Mouse (Mus musculus): ENCODE measurements around the gene Heatr1.

The Heatr1 gene

DNA sequence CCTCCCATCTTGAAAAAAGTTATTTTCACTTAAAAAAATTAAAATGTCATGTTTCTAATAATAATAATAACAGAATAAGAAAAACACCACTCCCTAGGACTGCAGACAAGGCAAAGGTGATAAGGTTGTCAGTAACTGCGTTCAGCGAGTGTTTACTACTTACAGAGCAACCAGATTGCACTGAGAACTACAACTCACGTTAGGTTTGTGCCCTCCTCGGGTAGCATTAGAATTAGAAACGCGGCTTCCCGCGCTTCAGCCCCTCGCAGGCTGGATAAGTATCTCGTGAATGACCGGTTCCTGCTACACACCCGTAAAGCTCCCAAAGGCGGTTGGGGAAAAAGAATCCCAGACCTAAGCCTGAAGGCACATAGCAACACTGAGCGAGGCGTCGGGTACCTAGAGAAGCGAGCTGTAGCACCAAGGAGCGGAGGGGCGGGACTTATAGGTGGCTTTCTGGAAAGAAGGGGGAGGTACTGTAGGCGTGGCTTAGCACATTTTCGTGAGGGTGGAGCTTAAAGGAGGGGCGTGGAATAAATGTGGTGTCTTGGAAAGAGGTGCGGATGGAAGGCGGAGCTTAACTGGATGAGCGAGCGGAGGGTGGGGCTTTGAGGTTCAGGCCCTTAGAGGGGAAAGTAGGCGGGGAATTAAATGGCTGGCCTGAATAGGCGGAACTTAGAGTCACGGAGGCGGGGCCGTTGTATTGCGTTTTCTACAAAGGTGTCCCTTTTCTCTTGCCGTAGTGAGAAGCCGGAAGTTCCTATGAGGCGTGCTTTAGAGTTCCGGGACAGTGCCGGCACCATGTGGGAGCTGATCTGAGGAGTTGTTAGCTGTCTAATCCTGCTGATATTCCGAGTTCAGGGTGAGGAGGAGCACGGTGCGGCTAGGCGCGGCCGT lies at the start of gene Heatr1:
Heatr1 (plus strand) TSS at position 419 of the 897 bp plus-strand sequence.
- ATAC-seq (ENCODE audit: insufficient number of reproducible peaks, low FRiP score, low TSS enrichment): peak; percentile 94

DNA sequence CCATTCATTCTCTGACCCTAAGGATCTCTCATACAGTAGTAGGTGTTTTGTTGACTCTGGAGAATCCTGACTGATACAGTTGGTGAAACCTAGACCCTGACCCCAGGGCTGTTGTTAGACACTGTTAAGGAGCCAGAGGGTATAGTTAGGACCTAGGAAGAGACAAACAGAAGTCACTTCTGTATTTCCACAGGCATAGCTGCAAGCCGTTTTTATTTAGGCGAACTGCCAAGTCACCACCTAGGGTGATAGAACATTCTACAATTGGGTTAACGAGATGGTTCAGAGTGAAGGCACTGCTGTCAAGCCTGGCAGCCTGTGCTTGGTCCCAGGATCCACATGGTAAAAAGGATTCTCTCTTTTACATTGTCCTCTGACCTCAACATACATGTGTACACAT lies 48.0 kb upstream of the Heatr1 start:
- ATAC-seq (ENCODE audit: insufficient number of reproducible peaks, low FRiP score, low TSS enrichment): no peak

DNA sequence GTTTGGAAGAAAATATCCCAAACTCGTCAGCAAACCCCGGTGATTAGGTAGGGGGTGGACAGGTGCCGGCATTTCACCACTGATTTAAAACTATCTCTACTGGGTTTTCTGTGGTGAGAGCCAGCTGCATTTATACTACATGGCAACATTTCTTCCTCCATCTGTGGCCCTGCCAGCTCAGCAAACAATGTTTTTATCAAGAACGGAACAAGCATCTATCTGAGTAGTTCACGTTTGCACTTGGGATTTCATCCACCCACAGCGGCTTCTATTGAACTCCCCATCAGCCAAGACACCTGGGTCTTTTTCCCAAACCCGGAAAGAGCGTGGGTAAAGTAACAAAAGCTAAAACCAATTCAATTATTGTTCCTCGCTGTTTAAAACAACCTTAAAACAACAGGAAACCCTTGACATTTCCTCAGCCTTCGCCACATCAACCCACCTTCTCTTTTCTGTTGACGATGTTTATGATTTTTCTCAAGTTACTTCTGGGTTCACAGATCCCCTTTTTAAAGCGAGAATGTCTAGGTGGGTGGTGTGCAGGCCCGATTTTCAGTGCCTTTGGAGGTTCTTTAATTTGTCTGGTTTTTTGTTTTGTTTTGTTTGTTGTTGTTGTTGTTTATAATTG lies 45.5 kb upstream of the Heatr1 start:
- ATAC-seq (ENCODE audit: insufficient number of reproducible peaks, low FRiP score, low TSS enrichment): no peak

DNA sequence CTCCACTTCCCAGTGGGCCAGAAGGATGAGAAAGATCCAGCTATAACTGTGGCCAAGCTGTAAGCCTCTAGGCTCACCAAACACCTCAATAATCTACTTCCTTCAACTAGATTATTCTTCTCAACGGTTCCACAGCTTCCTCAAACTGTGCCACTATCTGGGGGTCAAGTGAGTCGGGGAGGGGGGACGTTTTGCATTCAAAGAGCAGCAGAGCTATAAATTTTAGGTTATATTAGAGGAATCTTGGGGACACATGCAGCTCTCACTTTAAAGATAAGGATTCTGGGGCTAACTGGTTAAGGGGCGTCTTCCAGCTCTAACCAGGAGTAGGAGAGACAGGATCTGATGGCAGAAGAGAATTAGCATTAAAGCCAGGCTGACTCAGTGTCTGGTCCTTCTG lies 38.6 kb upstream of the Heatr1 start:
- no peak for ATAC-seq (ENCODE audit: insufficient number of reproducible peaks, low FRiP score, low TSS enrichment)

DNA sequence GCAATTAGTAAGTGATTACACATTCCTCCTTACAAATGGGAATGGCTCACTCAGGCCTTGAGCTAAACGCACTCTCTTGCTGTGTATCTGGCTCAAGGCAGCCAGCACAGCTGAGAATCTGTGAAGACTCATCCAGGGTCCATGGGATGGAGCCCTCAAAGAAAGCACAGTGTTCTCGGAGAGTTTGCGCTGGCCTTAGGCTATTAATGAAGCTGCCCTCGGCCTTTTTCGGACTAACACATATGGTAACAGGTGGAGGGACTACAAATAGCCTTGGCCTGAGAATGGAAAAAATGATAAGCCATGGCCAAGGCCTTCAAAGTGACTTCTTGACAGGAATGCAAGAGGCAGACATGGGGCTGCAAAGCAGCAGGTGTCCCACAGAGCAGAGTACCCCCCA lies 37.3 kb upstream of the Heatr1 start:
- no peak for ATAC-seq (ENCODE audit: insufficient number of reproducible peaks, low FRiP score, low TSS enrichment)

DNA sequence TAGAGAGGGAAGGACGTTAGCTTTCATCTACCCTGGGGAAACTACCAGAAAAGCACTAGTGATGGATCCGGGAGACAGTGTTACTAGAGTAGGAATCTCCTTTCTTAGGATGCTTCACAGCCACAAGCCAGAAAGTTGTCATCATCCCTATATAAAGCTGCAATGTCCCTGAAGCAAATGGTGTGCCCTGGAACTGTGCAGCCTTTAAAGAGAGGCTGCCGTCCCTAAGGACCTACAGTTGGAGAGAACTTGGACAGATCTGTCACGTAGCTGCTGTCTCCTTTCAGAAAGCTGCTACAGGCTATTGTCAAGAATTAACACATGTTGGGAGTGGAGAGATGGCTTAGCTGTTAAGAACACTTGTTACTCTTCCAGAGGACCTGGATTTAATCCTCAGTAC lies 33.3 kb upstream of the Heatr1 start:
- no peak for ATAC-seq (ENCODE audit: insufficient number of reproducible peaks, low FRiP score, low TSS enrichment)

DNA sequence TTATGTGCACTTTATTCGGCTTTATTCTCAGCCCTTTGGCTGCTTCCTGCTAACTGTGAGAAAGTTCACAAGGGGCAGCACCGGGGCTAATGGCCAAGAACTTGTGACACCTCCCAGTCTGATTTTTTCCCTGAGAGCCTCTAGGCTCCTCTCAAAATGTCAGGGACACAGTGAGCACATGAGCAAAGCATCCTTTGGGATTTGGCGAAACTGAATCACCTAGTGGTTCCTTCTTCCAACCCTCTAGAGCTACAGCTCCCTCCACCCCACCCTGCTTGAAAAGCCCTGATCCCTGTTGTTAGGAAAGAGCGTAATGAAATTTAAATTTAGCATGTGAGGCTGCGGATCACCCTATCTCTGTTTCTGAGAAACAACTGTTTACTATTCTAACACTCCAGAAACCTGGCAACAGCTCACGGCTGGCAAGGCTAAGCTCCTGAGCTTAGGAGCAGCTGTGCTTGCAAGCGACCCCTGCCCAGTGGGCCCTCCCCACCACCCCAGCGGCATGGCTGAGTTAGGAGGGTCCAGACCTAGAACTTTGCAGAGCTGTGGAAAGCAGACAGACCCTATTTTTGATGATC lies 25.7 kb upstream of the Heatr1 start:
- ATAC-seq (ENCODE audit: insufficient number of reproducible peaks, low FRiP score, low TSS enrichment): no peak

DNA sequence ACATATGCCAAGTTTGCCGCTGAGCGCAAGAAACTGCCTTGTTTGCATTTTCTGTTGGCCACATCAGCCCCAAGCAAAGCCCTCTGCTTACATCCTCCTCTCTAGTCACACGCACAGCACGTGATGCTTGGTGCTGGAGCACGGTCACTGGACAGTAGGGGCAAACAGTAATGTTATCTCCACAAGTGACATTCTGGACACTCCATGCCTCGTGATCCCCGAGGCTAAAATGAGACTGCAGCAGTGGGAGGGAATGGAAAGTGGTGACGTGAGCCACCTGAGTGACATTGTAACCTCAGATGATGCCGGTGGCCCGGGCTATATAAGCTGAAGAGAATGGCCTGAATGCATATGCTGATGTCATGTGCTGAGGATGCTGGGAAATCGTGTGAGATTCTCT lies 24.9 kb upstream of the Heatr1 start:
- no peak for ATAC-seq (ENCODE audit: insufficient number of reproducible peaks, low FRiP score, low TSS enrichment)

DNA sequence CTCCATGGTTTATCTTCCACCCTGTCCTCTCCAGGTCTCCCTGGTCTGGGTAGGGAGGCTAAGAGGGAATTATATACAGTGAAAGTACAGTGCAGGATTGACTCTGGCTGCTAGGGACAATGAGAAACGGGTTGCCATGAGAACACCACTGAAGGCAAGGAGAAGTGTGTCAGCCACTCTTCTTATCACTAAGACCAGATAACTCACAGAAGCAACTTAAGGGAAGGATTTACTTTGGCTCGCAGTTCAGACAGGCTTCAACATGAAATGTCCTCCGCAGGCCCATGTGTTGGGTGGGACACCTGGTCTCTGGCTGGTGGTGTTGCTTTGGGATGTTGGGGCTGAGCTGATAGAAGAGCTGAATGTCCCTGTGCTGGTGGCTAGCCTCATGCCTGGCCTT lies 22.1 kb upstream of the Heatr1 start:
- no peak for ATAC-seq (ENCODE audit: insufficient number of reproducible peaks, low FRiP score, low TSS enrichment)

DNA sequence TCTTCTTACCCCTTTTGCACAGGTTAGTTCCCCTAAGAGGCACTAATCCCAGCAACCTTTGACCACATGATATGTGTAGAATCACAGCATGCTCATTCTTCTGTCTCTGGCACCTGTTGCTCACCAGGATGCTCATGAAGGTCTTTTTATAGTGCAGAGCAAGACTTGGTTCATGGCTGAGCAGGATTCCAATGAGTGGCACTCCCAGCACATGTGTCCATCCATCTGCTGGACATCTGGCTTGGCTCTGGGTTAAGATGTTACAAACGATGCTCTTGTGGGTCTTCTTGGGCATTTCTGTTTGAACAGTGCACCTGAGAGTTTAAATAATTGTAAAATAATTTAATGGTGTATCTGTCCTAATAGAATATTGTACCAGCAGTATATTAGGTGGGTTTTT lies 18.0 kb upstream of the Heatr1 start:
- no peak for ATAC-seq (ENCODE audit: insufficient number of reproducible peaks, low FRiP score, low TSS enrichment)

DNA sequence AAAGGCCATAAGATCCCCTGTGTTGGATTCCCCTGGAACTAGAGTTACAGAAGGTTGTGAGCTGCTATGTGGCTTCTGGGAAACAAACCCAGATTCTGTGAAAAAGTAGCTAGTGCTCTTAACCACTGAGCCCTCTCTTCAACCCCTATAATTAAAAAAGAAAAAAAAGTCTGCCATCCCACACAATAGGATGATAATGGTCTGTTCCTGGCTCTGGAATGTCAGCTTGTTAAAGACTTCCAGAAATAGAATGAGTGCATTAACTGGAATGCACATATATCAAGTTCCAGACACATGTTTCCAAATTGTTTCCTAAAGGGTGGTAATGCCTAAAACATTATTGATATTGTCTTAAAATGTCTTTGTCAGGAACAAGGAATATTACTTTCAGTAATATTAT lies 10.0 kb upstream of the Heatr1 start:
- ATAC-seq (ENCODE audit: insufficient number of reproducible peaks, low FRiP score, low TSS enrichment): no peak

DNA sequence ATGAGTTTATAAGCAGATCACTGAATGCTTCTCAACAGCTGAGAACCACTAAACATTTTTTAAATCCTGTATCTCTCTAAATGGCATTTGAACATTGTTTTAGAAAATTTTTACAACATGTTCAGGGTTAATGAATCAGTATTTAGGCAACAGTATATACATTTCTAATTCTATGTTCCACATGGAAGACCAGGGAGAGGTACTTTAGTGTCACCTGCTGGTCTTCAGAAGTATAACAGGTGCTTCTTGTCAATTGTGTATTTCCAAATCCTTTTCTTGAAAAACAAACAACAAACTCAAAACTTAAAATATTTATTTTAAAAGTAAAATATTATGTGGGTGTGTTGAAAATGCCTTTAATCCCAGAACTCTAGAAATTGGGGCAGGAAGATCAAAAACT lies 8.5 kb upstream of the Heatr1 start:
- no peak for ATAC-seq (ENCODE audit: insufficient number of reproducible peaks, low FRiP score, low TSS enrichment)

DNA sequence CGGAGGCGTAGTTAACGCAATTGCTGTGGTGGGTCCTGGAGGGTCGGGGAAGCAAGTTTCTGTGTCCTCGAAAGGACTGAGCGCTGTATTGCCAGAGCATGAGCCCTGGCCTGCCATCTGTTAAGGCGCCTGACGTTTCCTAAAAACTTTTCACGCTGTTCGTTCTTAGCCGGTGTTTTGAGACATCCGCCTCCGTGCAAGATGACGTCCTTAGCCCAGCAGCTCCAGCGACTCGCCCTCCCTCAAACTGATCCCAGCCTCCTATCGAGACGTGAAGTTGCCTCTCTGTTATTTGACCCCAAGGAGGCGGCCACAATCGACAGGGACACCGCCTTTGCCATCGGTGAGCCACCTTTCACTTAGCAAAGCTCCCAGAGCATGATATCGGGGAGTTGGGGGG lies 744 bp downstream of the Heatr1 start:
- peak; percentile 20; the same call in 1 of the 2 replicates for ATAC-seq (ENCODE audit: insufficient number of reproducible peaks, low FRiP score, low TSS enrichment)

DNA sequence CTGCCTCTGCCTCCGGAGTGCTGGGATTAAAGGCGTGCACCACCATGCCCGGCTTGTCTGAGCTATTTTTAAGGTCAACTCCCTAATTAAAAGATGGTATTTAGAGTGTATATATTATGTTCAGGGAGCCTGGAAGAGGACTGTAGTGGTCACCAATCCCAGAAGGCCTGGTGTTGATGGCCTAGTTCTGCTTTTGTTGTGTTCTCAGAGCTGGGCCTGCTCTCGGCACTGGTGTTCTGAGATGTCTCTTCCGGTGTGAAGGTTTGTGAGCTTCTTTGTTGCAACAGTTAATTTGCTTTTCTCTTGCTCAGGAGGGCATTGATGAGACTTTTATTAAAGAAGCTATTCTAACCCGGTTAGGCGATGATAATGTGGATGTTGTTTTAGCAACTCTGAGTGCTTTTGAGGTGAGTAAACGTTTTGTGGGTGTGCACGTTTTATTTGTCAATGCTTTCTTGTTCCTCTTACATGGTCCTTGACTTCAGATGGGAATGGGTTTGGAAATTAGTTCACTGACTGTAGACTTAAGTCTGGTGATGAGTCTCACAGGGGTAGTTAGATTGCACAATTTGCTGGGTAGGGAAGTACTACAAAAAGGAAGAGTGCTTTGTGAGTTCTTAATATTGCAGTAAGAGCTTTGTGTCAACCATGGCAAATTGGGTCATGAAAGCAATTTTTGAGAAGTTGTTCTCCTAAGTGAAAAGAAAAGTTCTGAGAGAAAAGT lies 13.7 kb downstream of the Heatr1 start:
- ATAC-seq (ENCODE audit: insufficient number of reproducible peaks, low FRiP score, low TSS enrichment): no peak

DNA sequence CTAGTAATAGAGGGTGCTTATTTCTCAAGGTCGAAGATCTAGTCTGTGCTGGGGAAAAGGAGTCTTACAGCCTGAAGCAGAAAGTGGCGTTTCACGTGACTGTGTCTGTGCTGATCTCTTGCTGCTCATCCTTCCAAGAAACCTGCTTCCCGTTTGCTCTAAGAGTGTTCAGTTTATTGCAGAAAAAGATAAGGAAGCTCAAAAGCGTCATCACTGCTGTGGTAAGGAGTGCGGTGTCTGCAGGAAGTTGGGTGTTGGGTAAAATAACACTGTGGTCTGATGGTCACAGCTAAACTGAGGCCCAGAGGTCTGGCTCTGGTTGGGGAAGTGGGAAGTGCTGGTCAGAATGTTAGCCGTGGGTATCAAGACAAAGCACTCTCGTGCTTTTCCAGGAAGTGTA lies 17.2 kb downstream of the Heatr1 start:
- ATAC-seq (ENCODE audit: insufficient number of reproducible peaks, low FRiP score, low TSS enrichment): no peak

DNA sequence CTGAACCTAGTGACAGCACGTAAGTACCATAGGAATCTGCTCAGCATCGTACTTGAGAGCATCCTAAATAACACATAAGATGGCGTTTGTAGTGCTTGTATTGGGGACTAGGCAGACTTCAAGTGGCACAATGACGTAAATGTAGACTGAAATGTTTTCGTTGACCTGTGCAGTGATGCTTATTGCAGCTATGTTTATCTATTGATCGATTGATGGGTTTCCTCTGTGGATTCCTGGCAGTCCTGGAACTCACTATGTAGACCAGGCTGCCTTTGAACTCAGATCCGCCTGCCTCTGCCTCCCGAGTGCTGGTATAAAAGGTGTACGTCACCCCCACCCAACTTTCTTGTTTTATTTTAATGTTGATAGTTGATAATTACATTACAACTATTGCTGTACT lies 25.8 kb downstream of the Heatr1 start:
- no peak for ATAC-seq (ENCODE audit: insufficient number of reproducible peaks, low FRiP score, low TSS enrichment)

DNA sequence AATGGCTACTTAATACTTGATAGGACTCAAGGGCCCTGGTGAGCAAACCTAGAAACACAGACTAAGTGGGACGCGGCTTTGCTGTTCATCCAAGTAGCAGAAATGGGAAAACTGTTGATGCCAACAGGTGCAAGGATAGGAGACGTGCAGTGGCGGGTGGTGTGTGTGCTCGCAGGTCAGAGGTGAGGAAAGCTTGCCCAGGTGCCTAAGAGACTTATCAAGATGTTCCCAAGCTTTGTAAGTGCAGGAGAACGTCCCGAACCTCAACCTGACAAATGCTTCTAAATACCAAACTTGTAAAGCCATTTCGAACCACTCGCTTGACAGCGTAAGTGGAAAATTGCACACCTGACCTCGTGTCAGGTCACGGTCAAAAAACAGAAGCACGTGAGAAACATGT lies 33.7 kb downstream of the Heatr1 start:
- ATAC-seq (ENCODE audit: insufficient number of reproducible peaks, low FRiP score, low TSS enrichment): no peak

DNA sequence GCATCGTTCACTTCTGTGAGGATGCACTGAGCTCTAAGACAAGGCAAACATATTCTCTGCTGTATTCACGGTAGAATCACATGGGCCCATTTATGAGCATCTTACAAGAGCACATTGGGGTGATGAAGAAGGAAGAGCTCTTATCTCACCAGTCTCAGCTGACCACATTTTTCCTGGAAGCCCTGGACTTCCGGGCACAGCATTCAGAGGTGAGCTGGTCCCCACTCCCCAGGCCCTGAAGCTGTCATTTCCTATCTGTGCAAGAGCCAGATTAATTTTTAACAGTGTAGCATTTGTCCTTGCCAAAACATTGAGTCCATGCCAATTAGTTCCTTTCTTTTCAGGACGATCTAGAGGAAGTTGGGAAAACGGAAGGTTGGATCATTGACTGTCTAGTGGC lies 39.0 kb downstream of the Heatr1 start:
- no peak for ATAC-seq (ENCODE audit: insufficient number of reproducible peaks, low FRiP score, low TSS enrichment)

DNA sequence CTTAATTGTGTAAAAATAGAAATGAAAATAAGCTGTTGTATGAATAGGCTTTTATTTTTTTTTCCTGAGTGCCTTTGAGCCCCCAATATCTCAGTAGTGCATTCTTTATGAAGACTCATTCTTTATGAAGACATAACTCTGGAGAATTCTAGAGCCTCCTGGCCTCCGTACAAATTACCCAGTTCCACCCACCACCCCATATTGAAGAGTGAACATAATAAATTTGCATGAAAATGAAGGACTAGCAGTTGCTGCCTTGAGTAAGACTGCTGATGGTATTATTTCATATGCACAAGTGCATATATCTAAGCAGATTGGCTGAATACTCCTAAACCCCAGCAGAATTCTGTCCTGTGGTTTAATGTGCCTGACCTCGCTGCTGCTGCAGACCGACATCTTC lies 44.8 kb downstream of the Heatr1 start:
- no peak for ATAC-seq (ENCODE audit: insufficient number of reproducible peaks, low FRiP score, low TSS enrichment)

DNA sequence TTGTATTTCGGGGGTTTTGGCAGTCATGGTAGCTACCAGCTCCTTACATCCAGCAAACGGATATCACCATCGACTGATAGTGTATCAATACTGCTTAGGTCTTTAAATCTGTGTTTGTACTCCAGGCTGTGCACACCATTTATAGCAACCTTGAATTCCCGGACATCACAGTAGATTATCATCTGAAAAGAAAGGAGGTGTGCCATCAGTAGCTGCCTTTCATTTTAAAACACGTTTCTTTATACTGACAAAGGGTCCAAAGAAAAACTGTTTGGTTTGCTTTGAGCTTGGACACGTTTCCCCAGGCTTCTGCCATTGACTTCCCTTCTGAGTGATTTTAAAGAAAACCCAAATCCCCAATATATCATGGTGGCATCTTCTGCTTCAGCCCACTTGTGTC lies 46.0 kb downstream of the Heatr1 start:
- no peak for ATAC-seq (ENCODE audit: insufficient number of reproducible peaks, low FRiP score, low TSS enrichment)

DNA sequence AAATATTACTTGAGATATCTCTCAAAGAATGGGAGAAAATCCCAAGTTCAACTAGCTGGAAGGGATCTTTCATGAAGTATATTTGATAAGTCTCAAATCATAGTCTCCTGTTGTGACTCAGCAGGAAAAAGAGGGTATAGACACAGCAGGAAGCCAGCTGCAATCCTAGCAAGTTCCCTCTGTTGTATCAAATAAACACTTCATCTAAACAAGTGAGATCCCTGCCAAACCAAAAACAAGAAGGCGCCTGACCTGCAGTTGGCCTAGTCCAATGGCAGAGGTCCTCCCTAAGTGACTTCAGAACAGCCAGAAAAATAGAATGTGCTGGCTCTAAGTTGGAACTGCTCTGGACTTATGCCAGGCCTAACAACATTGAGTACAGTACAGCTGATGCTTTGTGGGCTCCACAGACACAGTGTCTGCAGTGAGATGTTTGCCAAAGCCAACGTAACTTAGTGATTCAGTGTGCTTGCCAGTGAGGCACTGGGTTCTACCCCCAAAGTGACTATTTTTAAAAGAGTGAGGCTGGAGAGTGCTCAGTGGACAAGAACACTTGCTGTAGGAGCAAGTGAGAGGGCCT lies 47.3 kb downstream of the Heatr1 start:
- no peak for ATAC-seq (ENCODE audit: insufficient number of reproducible peaks, low FRiP score, low TSS enrichment)

Data from cerebellum, adult (tissue).